Mouse (Mus musculus) midbrain, postnatal 0 days (tissue): Measurements from ENCODE around the gene Fcrla. TPM values are rescaled to one million over a fixed set of nuclear protein-coding genes. Genes with fewer than 3 reads are reported as not detected.

Source experiments
- ATAC-seq: fragments of 200-750 bp; cut with Nextera tagmentation; 2 replicates; pipeline ENCODE4 v1.8.0; 2017; ENCODE audit warnings: moderate number of reproducible peaks, mild to moderate bottlenecking, moderate TSS enrichment, moderate library complexity; ENCODE audit not compliant: low FRiP score
- DNase-seq: peaks from one replicate; pipeline ENCODE4 v3.0.0-alpha.2; 2015; ENCODE audit warnings: low spot score
- H3K27ac ChIP-seq: fragments of 300-500 bp; sonication (generic); 2 replicates; pipeline ENCODE4 v1.5.1; 2014; ENCODE audit warnings: low read depth, mild to moderate bottlenecking, low read length, mixed read lengths
- H3K27me3 ChIP-seq: fragments of 300-500 bp; sonication (generic); 2 replicates; pipeline ENCODE4 v1.6.1; 2014; ENCODE audit warnings: low read length, control low read depth, mixed read lengths; ENCODE audit not compliant: insufficient read depth
- H3K36me3 ChIP-seq: fragments of 300-500 bp; sonication (generic); 2 replicates; pipeline ENCODE4 v1.6.1; 2014; ENCODE audit warnings: low read length, control low read depth, mixed read lengths; ENCODE audit not compliant: insufficient read depth
- H3K4me1 ChIP-seq: fragments of 300-500 bp; sonication (generic); 2 replicates; pipeline ENCODE4 v1.6.1; 2014; ENCODE audit warnings: mild to moderate bottlenecking, control low read depth, antibody characterized with exemption, low read length, mixed read lengths; ENCODE audit not compliant: insufficient read depth
- H3K4me2 ChIP-seq: fragments of 300-500 bp; sonication (generic); 2 replicates; pipeline ENCODE4 v1.6.1; 2014; ENCODE audit warnings: low read depth, mild to moderate bottlenecking, low read length, mixed read lengths; ENCODE audit not compliant: poor library complexity, severe bottlenecking
- H3K4me3 ChIP-seq: fragments of 300-500 bp; sonication (generic); 2 replicates; pipeline ENCODE4 v1.5.1; 2014; ENCODE audit warnings: low read depth, mild to moderate bottlenecking, low read length, moderate library complexity
- H3K9ac ChIP-seq: fragments of 300-500 bp; sonication (generic); replicated peaks from 2 replicates; pipeline ENCODE4 v1.6.1; 2014; ENCODE audit warnings: mild to moderate bottlenecking, low read length, moderate library complexity, mixed read lengths; ENCODE audit not compliant: poor library complexity, severe bottlenecking
- H3K9me3 ChIP-seq: fragments of 300-500 bp; sonication (generic); 2 replicates; pipeline ENCODE4 v1.6.1; 2016; ENCODE audit warnings: low read length, control low read depth
- CTCF ChIP-seq: IDR thresholded peaks from 2 replicates; pipeline ENCODE4 v1.5.1; 2016; ENCODE audit warnings: antibody characterized with exemption, mild to moderate bottlenecking
- WGBS: fragments of 180-500 bp; shearing (Covaris S2); extraction: QIAGEN DNeasy Blood & Tissue Kit; methylation state at CpG from one replicate; pipeline ENCODE4 v1.1.7; 2014; 5-methylcytosine and 5-hydroxymethylcytosine counted together
- polyA plus RNA-seq: library from polyadenylated mRNA; unstranded; fragments of >200 nt; fragmentation: Nextera tagmentation; extraction: Ambion mirVana; gene quantifications from 2 replicates; pipeline ENCODE4 v1.2.1, GENCODE M21; 2015
- total RNA-seq: library from RNA; depleted of rRNA; stranded (reverse); fragments of >200 nt; gene quantifications from 2 replicates; pipeline ENCODE4 v1.2.3, GENCODE M21; 2014

The Fcrla gene
- total and polyA plus RNA-seq, 2 experiments from 2014 or later: not detected

DNA sequence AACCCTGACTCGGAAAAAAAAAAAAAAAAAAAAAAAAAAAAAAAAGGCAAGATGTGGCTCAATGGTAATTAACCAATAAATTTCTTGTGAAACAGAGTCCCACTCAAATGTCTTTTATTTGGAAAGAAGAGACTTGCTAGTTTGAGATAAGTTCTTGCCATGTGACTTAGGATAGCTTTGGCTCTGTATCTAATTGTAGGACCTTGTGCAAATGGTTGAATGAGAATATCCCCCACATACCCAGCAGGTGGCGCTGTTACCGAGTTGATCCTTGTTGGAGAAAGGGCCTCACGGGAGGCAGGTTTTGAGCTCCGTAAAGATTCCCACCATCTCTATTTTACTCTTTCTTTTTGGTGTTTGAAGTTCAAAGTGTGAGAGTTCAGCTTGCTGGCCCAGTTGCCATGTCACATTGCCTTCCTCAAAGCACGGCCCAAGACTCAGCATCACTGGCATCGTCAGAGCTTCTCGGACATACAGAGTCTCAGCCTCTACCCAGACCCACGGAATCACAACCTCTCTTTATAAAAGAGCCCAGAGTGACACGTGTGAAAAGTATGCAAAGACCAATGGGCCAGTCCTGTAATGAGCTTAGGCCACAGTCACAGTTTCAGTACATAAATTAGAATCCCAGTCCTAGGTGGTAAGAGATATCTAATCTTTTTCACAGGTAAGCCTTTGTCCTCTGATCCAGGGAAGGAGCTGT is 25.7 kb downstream of the Fcrla start:
- Histone ChIP-seq H3K9ac (no peak overlapping the region), H3K9me3 (no peaks in the 10 kb centered on the region), H3K4me3 (no peak overlapping the region), H3K4me1 (no peaks in the 10 kb centered on the region), H3K36me3 (no peaks in the 10 kb centered on the region), H3K27me3 (peaks cover 7% of the 10 kb centered on the region; the same call in 1 of the 2 replicates), H3K27ac (no peak overlapping the region), H3K4me2 (0 out of 2 replicates have a peak overlapping the region, but pooled peaks have one; percentile 22)
- TF ChIP-seq CTCF: peak; percentile 90
- ATAC-seq: peak; percentile 75; the same call in 1 of the 2 replicates
- 27% methylated on average over 10 of the region's 10 CpGs for WGBS
- DNase-seq: peak; percentile 90

DNA sequence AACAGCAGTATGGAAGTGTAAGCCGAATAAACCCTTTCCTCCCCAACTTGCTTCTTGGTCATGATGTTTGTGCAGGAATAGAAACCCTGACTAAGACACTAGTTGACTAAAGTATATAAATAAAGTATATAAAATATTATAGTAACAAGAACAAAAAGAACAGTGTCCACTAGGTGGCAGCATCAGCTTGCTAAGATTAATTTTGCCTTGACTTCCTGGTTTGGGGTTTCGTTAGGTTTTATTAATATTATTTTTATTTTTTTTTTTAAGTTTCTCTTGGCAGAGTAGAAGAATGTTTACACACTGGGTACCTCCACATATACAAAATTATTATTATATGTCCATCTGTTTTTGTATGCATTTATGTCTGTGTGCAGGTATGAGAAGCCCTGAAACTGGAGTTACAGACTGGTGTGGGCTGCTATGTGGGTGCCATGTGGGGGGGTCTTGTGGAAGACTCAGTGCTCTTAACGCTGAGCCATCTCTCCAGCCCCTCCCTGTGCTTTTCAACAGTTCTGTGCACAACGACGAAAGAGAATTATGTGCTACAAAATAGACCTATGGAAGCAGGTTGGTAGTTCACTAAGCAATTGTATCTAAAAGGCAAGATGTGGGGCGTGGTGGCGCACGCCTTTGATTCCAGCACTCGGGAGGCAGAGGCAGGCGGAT is 26.4 kb downstream of the Fcrla start:
- H3K9me3 ChIP-seq: no peaks in the 10 kb centered on the region
- TF ChIP-seq CTCF: peak; percentile 74
- ATAC-seq: peak; percentile 32; the same call in 1 of the 2 replicates
- H3K27me3 ChIP-seq: peaks cover 7% of the 10 kb centered on the region; the same call in 1 of the 2 replicates
- H3K36me3 ChIP-seq: no peaks in the 10 kb centered on the region
- no peak overlapping the region for H3K27ac ChIP-seq
- no peaks in the 10 kb centered on the region for H3K4me1 ChIP-seq
- H3K4me3 ChIP-seq: no peak overlapping the region
- peak; percentile 84 for DNase-seq
- WGBS: 32% methylated on average over 10 of the region's 10 CpGs
- no peak overlapping the region for H3K9ac ChIP-seq
- H3K4me2 ChIP-seq: peak overlapping the region; percentile 18; the same call in 1 of the 2 replicates

DNA sequence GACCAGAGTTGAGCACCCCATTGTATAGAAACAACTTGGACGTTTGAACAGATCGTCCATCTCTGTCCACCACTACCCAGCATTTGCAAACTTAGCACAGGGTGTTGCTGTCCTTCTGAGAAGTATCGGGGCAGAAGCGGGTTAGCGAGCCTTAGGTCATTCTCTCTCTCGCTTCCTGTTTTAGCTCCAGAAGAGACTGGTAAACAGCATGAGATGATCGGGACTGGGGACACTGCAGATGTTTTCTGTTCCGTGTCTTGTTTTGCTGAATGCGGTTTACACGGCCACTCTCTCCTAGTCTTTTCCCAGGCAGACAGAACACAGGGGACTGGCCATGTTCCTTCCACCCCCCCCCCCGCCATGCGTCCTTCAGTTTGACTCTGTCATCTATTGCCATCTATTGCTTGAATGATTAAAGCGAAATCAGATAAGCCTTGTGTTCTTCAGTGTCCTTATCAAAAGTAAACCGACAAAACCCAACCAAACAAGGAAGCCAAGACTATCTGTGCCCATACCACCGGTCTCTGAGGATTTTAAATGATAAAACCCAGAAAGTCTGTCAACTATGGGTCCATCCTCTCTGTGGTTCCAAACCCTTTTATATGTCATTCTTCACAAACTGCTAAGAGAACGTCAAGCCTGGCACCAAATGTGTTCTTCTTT is 28.8 kb downstream of the Fcrla start:
- H3K4me3 ChIP-seq: no peak overlapping the region
- 78% methylated on average over 16 of the region's 16 CpGs for WGBS
- H3K9ac ChIP-seq: no peak overlapping the region
- no peaks in the 10 kb centered on the region for H3K9me3 ChIP-seq
- H3K27ac ChIP-seq: no peak overlapping the region
- DNase-seq (no peak), ATAC-seq (no peak)
- H3K4me1 ChIP-seq: no peaks in the 10 kb centered on the region
- no peaks in the 10 kb centered on the region for H3K27me3 ChIP-seq
- TF ChIP-seq CTCF: no peak
- no peaks in the 10 kb centered on the region for H3K36me3 ChIP-seq
- H3K4me2 ChIP-seq: no peak overlapping the region

DNA sequence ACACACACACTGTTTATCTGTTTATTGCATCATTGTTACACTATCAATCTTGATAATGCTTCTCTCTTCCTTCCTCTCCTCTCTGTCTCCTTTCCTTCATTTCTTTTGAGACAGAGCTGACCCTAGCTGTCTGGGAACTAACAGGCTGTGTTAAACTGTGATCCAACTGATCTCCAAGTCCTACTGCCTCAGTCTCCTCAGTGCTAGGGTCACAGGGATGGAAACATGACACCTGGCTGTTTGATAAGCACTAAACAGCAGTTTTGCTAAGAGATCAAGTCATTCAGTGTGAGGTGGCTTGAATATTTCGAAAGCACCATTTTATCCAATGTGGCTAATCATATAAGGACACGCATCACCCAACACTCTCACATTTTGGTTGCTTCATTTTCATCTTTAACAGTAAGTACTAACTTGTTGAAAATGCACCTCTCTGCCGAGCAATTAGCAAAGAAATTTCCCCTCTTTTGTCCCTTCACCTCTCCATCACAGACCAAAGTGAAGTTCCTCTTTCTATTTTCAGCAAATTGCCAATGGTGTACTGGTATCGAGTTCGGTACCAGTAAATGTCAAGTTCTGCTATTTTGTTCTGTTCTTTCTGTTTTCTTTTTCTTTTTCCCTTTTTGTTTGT is 30.6 kb downstream of the Fcrla start:
- DNase-seq (no peak), ATAC-seq (no peak)
- Histone ChIP-seq H3K4me2 (no peak overlapping the region), H3K4me3 (no peak overlapping the region), H3K4me1 (no peaks in the 10 kb centered on the region), H3K27me3 (no peaks in the 10 kb centered on the region), H3K9ac (no peak overlapping the region), H3K36me3 (no peaks in the 10 kb centered on the region), H3K9me3 (no peaks in the 10 kb centered on the region), H3K27ac (no peak overlapping the region)
- TF ChIP-seq CTCF: no peak
- 86% methylated on average over 5 of the region's 5 CpGs for WGBS

DNA sequence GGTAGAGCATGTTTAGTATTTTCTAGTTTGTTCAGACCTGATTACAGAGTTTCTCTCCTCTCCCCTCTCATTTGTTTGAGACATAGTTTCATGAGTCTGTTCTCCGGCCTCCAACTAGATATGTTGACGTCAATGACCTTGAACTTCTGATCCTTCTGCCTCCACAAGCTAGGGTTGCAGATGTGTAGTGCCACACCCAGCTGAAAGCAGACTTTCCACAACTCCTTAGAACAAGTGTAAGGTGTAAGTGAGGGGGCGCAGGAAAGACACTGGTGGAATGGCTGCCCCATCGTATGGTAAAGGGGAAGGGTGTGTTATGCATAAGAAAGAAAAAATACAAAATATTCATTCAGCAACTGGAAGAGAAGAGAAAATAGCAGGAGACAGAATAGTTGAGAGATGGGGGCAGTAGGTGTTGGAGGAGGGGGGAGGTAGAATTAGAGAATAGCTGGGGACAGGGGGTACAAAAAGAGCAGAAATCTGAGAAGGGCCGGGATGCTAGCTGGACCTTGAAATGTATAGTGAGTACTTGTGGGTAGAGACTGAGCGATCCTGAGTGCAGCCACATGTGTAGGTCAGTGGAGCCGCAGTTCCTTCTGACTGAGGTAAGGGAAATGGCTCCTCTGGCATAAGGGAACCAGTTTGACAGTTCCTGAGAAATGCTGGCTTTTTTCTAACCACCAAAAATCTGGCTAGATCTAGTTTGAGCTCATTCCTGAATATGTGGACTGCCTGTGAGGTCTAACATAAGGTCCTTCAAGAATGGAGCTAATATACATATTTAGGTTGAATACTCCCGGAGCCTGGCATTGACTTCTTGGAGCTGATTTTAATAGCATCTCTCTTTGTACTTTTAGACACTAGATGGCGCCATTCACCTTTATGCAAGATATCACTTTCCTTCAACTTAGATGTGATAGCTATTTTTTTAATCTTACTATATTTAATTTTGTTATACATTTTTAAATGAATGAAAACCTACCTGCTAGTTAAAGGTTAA is 32.5 kb downstream of the Fcrla start:
- ATAC-seq: no peak
- H3K27ac ChIP-seq: no peak overlapping the region
- no peaks in the 10 kb centered on the region for H3K27me3 ChIP-seq
- no peak overlapping the region for H3K4me3 ChIP-seq
- no peak overlapping the region for H3K4me2 ChIP-seq
- WGBS: 65% methylated on average over 9 of the region's 9 CpGs
- TF ChIP-seq CTCF: peak; percentile 78
- no peaks in the 10 kb centered on the region for H3K36me3 ChIP-seq
- DNase-seq: peak; percentile 81
- no peak overlapping the region for H3K9ac ChIP-seq
- H3K9me3 ChIP-seq: no peaks in the 10 kb centered on the region
- H3K4me1 ChIP-seq: no peaks in the 10 kb centered on the region
